ENCODE assay signal across 18 mouse cellular contexts in the genomic region with DNA sequence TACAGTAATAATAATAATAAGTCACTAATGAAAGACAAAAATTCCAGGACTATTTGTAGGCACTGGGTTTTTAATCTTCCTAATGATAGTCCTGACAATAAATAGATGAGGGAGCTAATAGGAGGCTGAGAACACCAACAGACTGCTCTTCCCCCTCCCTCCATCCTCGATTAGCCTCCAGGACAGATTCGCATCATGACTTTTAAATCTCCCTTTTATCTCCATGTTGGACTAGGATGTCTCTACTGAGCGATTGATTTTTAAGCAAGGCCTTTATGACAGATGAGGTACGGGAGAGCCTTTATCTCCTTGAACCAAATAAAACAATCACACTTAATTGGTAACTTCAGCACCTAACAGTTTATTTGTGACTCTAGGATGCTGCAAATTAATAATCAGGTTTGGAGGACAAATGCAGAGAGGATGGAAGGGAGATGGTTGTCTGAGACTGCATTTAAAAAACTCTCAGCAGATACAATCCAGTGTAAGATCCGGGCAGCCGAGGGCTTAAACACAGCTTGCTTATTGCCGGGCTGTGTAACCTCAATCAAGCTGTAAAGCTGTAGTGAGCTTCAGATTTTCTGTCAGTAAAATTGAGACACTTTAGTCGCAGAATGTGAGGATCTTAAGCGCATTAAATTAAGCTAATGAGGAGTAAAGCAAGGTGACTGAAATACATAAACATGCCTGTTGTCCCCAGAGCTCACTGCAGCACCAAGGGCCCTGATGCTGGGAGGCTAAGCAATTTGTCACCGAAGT.
DNase-seq lines count a peak whose midpoint lies in the region; ATAC-seq lines count a peak whose summit lies in the region.
"Had no signal": no experiment of that assay in that cellular context is flagged by ENCODE, and none has a peak within 500 bp of the region (broad histone marks: within the 10 kb centered on the region; RNA-seq: fewer than 3 reads in every experiment).

No protein-coding gene starts in this region.

- no peaks in the 10 kb centered on the region for H3K9me3 ChIP-seq in neural tube, embryonic 11.5 days (ENCODE audit: control insufficient read depth, low read length)
- no peaks in the 10 kb centered on the region for H3K9me3 ChIP-seq in hindbrain, embryonic 14.5 days (ENCODE audit: control insufficient read depth, low read length)
- no peaks in the 10 kb centered on the region for H3K9me3 ChIP-seq in midbrain, embryonic 15.5 days
- no peaks in the 10 kb centered on the region for H3K9me3 ChIP-seq in limb, embryonic 10.5 days (replicated peaks)

- H3K4me1 ChIP-seq in neural tube, embryonic 11.5 days (ENCODE audit: control insufficient read depth, insufficient read depth, low read length) = no peaks in the 10 kb centered on the region
- peaks cover 23% of the 10 kb centered on the region for H3K4me1 ChIP-seq in hindbrain, embryonic 14.5 days (replicated peaks; ENCODE audit: control insufficient read depth, insufficient read depth, low read length)
- peaks cover 23% of the 10 kb centered on the region for H3K4me1 ChIP-seq in midbrain, embryonic 15.5 days
- H3K4me1 ChIP-seq in limb, embryonic 10.5 days = peaks cover 5% of the 10 kb centered on the region

- no peaks in the 10 kb centered on the region for H3K27me3 ChIP-seq in neural tube, embryonic 11.5 days (ENCODE audit: control insufficient read depth, insufficient read depth, low read length)
- no peaks in the 10 kb centered on the region for H3K27me3 ChIP-seq in hindbrain, embryonic 14.5 days (ENCODE audit: control insufficient read depth, insufficient read depth, low read length)
- H3K27me3 ChIP-seq in midbrain, embryonic 15.5 days (replicated peaks) = no peaks in the 10 kb centered on the region
- no peaks in the 10 kb centered on the region for H3K27me3 ChIP-seq in limb, embryonic 10.5 days (ENCODE audit: low read depth, poor library complexity, severe bottlenecking)
- H3K27me3 ChIP-seq: limb, embryonic 13.5 days had no signal

- no peak for ATAC-seq in neural tube, embryonic 11.5 days (ENCODE audit: insufficient read depth, low FRiP score, low TSS enrichment)
- no peak for ATAC-seq in hindbrain, embryonic 14.5 days (ENCODE audit: low FRiP score)
- ATAC-seq in midbrain, embryonic 15.5 days (replicated peaks) = no peak

- no peak for DNase-seq in neural tube, embryonic 11.5 days (ENCODE audit: low spot score)
- no peak for DNase-seq in neural tube, embryonic 10.5 days (ENCODE audit: extremely low spot score, low spot score)
- peak; percentile 33 for DNase-seq in hindbrain, embryonic 14.5 days (ENCODE audit: low spot score)
- DNase-seq in urinary bladder, adult 18-20 months (ENCODE audit: low spot score in 2 of 2) = no peak
- DNase-seq in right cerebral cortex, adult 2 months (ENCODE audit: low spot score in 2 of 2) = no peak
- DNase-seq in limb, embryonic 10.5 days (ENCODE audit: low spot score) = no peak
- DNase-seq: adrenal gland, postnatal 36 days; cerebellum, postnatal 14 days; heart, postnatal 4 days; kidney, adult 18-20 months; kidney, postnatal 10 days; layer of hippocampus, adult 9-11 months; right cerebral cortex, postnatal 25 days had no signal

- H3K4me2 ChIP-seq in neural tube, embryonic 11.5 days (ENCODE audit: low read depth) = no peak overlapping the region
- H3K4me2 ChIP-seq in hindbrain, embryonic 14.5 days (replicated peaks) = no peak overlapping the region
- no peak overlapping the region for H3K4me2 ChIP-seq in midbrain, embryonic 15.5 days
- H3K4me2 ChIP-seq: heart, embryonic 13.5 days; limb, embryonic 13.5 days had no signal

- no peak overlapping the region for H3K9ac ChIP-seq in neural tube, embryonic 11.5 days (ENCODE audit: low read length)
- H3K9ac ChIP-seq in hindbrain, embryonic 14.5 days = 0 out of 2 replicates have a peak overlapping the region, but pooled peaks have one; percentile 24
- no peak overlapping the region for H3K9ac ChIP-seq in midbrain, embryonic 15.5 days
- H3K9ac ChIP-seq: heart, embryonic 13.5 days; limb, embryonic 13.5 days; liver, embryonic 14.5 days had no signal

- H3K4me3 ChIP-seq in neural tube, embryonic 11.5 days (ENCODE audit: low read depth, low read length) = no peak overlapping the region
- no peak overlapping the region for H3K4me3 ChIP-seq in hindbrain, embryonic 14.5 days (replicated peaks; ENCODE audit: low read length)
- no peak overlapping the region for H3K4me3 ChIP-seq in midbrain, embryonic 15.5 days
- H3K4me3 ChIP-seq in limb, embryonic 10.5 days = no peak overlapping the region
- H3K4me3 ChIP-seq: heart, embryonic 13.5 days; limb, embryonic 13.5 days; myocyte had no signal

- WGBS in neural tube, embryonic 11.5 days = 50% methylated on average over 10 of the region's 10 CpGs
- WGBS in hindbrain, embryonic 14.5 days = 39% methylated on average over 10 of the region's 10 CpGs
- WGBS in midbrain, embryonic 15.5 days = 30% methylated on average over 10 of the region's 10 CpGs
- WGBS in limb, embryonic 10.5 days = 46% methylated on average over 10 of the region's 10 CpGs

- 0 out of 2 replicates have a peak overlapping the region, but pooled peaks have one; percentile 56 for H3K27ac ChIP-seq in neural tube, embryonic 11.5 days (ENCODE audit: low read depth, low read length)
- H3K27ac ChIP-seq in hindbrain, embryonic 14.5 days = peak overlapping the region; percentile 79
- H3K27ac ChIP-seq in midbrain, embryonic 15.5 days = peak overlapping the region; percentile 56
- no peak overlapping the region for H3K27ac ChIP-seq in limb, embryonic 10.5 days
- H3K27ac ChIP-seq: heart, embryonic 13.5 days; limb, embryonic 13.5 days; liver, embryonic 14.5 days had no signal

- H3K36me3 ChIP-seq in neural tube, embryonic 11.5 days (ENCODE audit: control insufficient read depth, insufficient read depth, low read length) = no peaks in the 10 kb centered on the region
- H3K36me3 ChIP-seq in hindbrain, embryonic 14.5 days (replicated peaks; ENCODE audit: control insufficient read depth, insufficient read depth) = no peaks in the 10 kb centered on the region
- no peaks in the 10 kb centered on the region for H3K36me3 ChIP-seq in midbrain, embryonic 15.5 days (replicated peaks)
- H3K36me3 ChIP-seq in limb, embryonic 10.5 days = no peaks in the 10 kb centered on the region
- H3K36me3 ChIP-seq: heart, embryonic 13.5 days; limb, embryonic 13.5 days had no signal
